Mouse (Mus musculus): Measurements from ENCODE around the gene Prdx2.

GRCm38 (mm10) chr8:85017209-85017608, 47.8 kb downstream of the Prdx2 start:
- TF ChIP-seq CTCF (IDR thresholded peaks at IDR 0.05; ENCODE audit: borderline replicate concordance, control insufficient read depth, extremely low read depth, insufficient read depth, low read length, poor library complexity) (no peak), POLR2A (IDR thresholded peaks at IDR 0.05; ENCODE audit: control insufficient read depth, extremely low read depth, insufficient read depth, low read length, poor library complexity) (no peak)

Data from thymus, adult 2 months (tissue).